Mouse (Mus musculus) CD4-positive, CD25-positive, alpha-beta regulatory T cell, adult 9 weeks (primary cell): ENCODE results near the gene Tbc1d20. TPM values are rescaled to one million over a fixed set of nuclear protein-coding genes. Genes with fewer than 3 reads are reported as not detected.

Source experiments
- polyA plus RNA-seq: library from polyadenylated mRNA; unstranded; fragments of 100-300 nt; shearing (Covaris generic); gene quantifications from one replicate; pipeline ENCODE4 v1.2.1, GENCODE M21; 2017

Gene Tbc1d20
- 29.9 TPM for polyA plus RNA-seq

DNA sequence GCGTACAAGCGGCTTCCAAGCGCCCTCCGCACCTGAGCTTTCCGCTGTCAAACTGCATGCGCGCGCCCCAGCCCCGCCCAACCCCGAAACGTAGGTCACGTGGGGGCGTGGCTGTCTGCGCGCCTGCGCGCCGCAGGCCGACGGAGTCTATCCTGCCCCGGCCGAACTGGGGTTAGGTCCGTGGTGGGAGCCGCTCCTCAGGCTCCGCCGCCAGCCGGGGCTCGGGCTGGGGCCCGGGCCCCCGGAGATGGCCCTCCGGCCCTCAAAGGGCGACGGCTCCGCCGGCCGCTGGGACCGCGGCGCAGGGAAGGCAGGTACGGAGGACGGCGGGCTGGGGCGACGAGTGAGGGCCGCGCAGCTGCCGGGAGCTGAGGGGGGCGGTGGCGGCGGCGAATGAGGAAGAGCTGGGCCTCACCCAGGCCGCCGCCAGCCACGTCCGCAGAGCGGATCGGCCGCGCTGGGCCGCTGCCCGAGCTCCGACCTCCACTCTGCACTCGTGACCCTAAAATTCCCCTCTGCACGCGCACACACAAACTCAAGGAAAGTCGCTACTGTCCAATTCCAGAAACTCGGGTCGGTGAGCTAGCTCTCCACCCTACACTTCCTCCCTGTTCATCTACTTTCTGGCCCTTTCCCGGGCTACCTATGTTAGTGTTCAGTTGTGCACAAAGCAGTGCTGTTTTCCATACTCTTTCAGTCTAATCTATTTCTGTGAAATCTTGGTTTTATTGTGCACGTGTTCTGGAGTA lies at the start of gene Tbc1d20:
Tbc1d20 (plus strand) TSS at position 102 of the 749 bp plus-strand sequence.

DNA sequence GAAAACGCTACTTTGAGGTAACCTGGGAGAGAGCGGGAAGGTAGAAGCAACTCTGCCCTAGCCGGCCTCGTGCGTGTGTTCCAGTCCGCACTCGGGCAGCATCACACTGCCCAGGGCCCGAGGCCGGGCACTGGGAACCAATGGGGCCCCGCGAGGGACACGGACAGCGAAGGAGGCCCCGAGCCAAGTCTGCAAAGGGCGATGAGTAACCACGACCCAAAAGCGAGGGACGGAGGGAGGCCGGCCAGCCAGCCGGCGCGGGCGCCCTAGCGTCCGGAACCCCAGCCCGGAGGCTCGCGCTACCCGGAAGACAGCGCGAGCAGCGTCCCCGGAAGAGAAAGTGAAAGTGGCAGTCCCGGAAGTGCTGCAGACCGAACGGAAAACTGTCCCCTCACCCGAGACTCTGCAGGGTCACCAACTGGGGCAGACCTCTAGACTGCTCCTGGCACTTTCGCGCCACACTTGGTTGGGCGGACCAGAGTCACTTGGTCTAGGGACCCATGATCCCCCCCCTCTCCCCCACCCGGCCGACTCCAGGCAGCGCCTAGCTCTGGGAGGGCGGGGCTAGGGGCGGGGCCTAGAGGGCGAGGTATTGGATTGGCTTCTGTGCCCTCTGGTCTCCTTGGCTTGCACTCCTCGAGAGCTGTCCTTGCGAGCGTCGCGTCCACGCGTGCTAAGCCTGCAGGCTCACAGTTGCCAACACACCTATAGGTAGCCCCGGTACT lies 38.6 kb downstream of the Tbc1d20 start, which contains the start of gene Rbck1:
Rbck1 (minus strand) TSS at position 553 of the 725 bp plus-strand sequence.

DNA sequence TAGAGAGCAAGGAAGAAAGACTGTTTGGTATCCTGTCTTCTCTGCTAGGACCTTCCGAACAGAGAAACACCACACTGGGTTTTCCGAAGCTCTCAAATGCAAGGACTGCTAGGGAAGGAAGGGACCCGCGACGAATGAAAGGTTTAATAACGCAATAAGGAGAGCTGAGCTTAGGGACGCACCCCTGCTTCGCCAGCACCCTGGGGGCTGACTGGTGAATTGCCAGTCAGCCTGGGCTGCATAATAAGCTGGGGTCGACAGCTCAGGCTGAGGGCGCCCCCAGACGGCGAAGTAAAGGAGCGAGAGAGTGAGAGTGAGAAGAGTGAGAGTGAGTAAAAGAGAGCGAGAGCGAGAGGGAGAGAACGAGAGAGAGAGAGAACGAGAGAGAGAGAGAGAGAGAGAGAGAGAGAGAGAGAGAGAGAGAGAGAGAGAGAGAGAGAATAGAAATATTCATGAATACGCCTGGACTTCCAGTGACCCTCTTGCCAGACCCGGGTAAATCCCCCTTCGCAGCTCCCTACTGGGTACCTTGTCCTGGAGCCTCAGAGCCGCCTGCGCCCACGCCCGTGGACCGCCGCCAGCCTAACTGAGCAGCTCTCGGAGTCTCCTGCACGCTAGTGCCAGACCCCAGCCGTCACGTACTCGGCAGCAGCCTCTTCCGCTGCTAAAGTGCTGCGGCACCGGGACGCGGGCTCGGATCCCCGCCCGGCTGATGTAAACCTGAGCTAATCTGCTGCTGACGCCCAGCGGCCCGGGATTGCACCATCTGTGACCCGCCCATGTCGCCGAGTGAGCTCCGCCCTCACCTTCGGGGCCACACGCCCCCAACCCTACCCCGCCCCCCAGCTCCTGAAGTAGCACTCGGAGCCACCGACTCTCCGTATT lies 49.9 kb downstream of the Tbc1d20 start, which contains the start of gene Trib3:
Trib3 (minus strand) TSS at position 704 of the 885 bp plus-strand sequence.

Other genes starting within 250 kb of the Tbc1d20 start
- gene Scrt2, start 212.3 kb upstream of the Tbc1d20 start, polyA plus RNA-seq, result not detected
- gene Srxn1, start 188.3 kb upstream of the Tbc1d20 start, polyA plus RNA-seq, result 2.7 TPM
- not detected for gene Tcf15, start 150.3 kb upstream of the Tbc1d20 start, polyA plus RNA-seq
- gene Csnk2a1, start 67.0 kb upstream of the Tbc1d20 start, polyA plus RNA-seq, result 58.1 TPM
- 309 TPM for gene Rbck1, start 38.8 kb downstream of the Tbc1d20 start, polyA plus RNA-seq
- gene Trib3, start 50.2 kb downstream of the Tbc1d20 start, polyA plus RNA-seq, result 6.1 TPM
- not detected for gene Nrsn2, start 82.8 kb downstream of the Tbc1d20 start, polyA plus RNA-seq
- not detected for gene Sox12, start 104.2 kb downstream of the Tbc1d20 start, polyA plus RNA-seq
- gene Zcchc3, start 121.2 kb downstream of the Tbc1d20 start, polyA plus RNA-seq, result 0.43 TPM
- gene 6820408C15Rik, start 121.8 kb downstream of the Tbc1d20 start, polyA plus RNA-seq, result 0.33 TPM
- not detected for gene Defb23, start 170.8 kb downstream of the Tbc1d20 start, polyA plus RNA-seq
- gene Defb20, start 183.2 kb downstream of the Tbc1d20 start, polyA plus RNA-seq, result not detected
- gene Defb22, start 196.3 kb downstream of the Tbc1d20 start, polyA plus RNA-seq, result not detected
- gene Defb26, start 217.9 kb downstream of the Tbc1d20 start, polyA plus RNA-seq, result not detected
- gene Defb28, start 224.4 kb downstream of the Tbc1d20 start, polyA plus RNA-seq, result not detected
- gene Defb29, start 246.3 kb downstream of the Tbc1d20 start, polyA plus RNA-seq, result not detected